In the genomic region with DNA sequence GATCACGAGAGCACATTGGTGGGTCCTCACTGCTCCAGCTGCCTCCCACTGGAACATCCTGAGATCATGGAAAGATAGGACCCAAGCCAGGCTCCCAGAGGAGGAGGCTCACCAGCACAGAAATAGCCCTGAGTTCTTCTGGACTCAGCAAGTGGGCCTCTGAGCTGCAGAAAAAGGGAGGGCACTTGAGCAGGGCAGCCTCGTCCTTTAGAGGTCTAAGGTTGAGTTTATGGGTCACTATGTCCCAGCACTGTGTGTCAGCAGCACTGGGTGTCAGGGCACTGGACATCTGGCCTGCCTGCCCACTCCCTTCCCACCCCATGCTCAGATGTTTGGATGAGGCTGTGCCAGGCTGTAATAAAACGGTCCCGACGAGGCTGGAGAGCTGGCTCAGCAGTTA, we compare ENCODE assay signal across 14 mouse cellular contexts. TPM values are rescaled to one million over a fixed set of nuclear protein-coding genes. Genes with fewer than 3 reads are reported as not detected.
DNase-seq lines count a peak whose midpoint lies in the region; ATAC-seq lines count a peak whose summit lies in the region.
"Had no signal": no experiment of that assay in that cellular context is flagged by ENCODE, and none has a peak within 500 bp of the region (broad histone marks: within the 10 kb centered on the region; RNA-seq: fewer than 3 reads in every experiment).

No protein-coding gene starts in this region.

- no peaks in the 10 kb centered on the region for H3K36me3 ChIP-seq in heart, embryonic 11.5 days (ENCODE audit: control insufficient read depth, insufficient read depth, low read length)
- H3K36me3 ChIP-seq in intestine, embryonic 16.5 days (ENCODE audit: control insufficient read depth, insufficient read depth, low read length): no peaks in the 10 kb centered on the region
- H3K36me3 ChIP-seq in liver, embryonic 11.5 days (ENCODE audit: control insufficient read depth, insufficient read depth, low read length): no peaks in the 10 kb centered on the region
- H3K36me3 ChIP-seq in hindbrain, embryonic 10.5 days: no peaks in the 10 kb centered on the region
- H3K36me3 ChIP-seq: hindbrain, embryonic 15.5 days had no signal

- no peaks in the 10 kb centered on the region for H3K9me3 ChIP-seq in heart, embryonic 11.5 days (replicated peaks; ENCODE audit: control insufficient read depth, low read length)
- H3K9me3 ChIP-seq in intestine, embryonic 16.5 days (ENCODE audit: control insufficient read depth, low read length): no peaks in the 10 kb centered on the region
- no peaks in the 10 kb centered on the region for H3K9me3 ChIP-seq in liver, embryonic 11.5 days (ENCODE audit: control insufficient read depth, low read length)
- no peaks in the 10 kb centered on the region for H3K9me3 ChIP-seq in hindbrain, embryonic 10.5 days
- H3K9me3 ChIP-seq: hindbrain, embryonic 15.5 days had no signal

- H3K27ac ChIP-seq in heart, embryonic 11.5 days (ENCODE audit: low read depth, low read length): no peak overlapping the region
- 0 out of 2 replicates have a peak overlapping the region, but pooled peaks have one; percentile 2 for H3K27ac ChIP-seq in intestine, embryonic 16.5 days (ENCODE audit: low read length)
- H3K27ac ChIP-seq in liver, embryonic 11.5 days (ENCODE audit: low read depth, low read length): no peak overlapping the region
- no peak overlapping the region for H3K27ac ChIP-seq in hindbrain, embryonic 10.5 days
- H3K27ac ChIP-seq: hindbrain, embryonic 15.5 days; macrophage had no signal

- peak; percentile 60 to 69 for DNase-seq in heart, adult 18-20 months
- peak; percentile 38 to 49 for DNase-seq in gastrocnemius, adult 8-10 months (ENCODE audit: low spot score in 2 of 2)
- peak; percentile 61 for DNase-seq in lung, postnatal 10 days
- no peak for DNase-seq in liver, embryonic 11.5 days (ENCODE audit: low spot score)
- no peak for DNase-seq in hindbrain, embryonic 10.5 days (ENCODE audit: low spot score)

- peaks cover 23% of the 10 kb centered on the region; the same call in 1 of the 2 replicates for H3K4me1 ChIP-seq in heart, embryonic 11.5 days (ENCODE audit: control insufficient read depth, insufficient read depth, low read length)
- H3K4me1 ChIP-seq in intestine, embryonic 16.5 days (ENCODE audit: control insufficient read depth, insufficient read depth, low read length): peaks cover 25% of the 10 kb centered on the region
- H3K4me1 ChIP-seq in liver, embryonic 11.5 days (replicated peaks; ENCODE audit: control insufficient read depth, insufficient read depth, low read length): peaks cover 6% of the 10 kb centered on the region
- H3K4me1 ChIP-seq in hindbrain, embryonic 10.5 days (replicated peaks): peaks cover 25% of the 10 kb centered on the region

- WGBS in heart, embryonic 11.5 days (ENCODE audit: insufficient replicate concordance): 46% methylated on average over 5 of the region's 5 CpGs
- WGBS in intestine, embryonic 16.5 days: 52% methylated on average over 5 of the region's 5 CpGs
- 78% methylated on average over 5 of the region's 5 CpGs for WGBS in liver, embryonic 11.5 days
- 64% methylated on average over 5 of the region's 5 CpGs for WGBS in hindbrain, embryonic 10.5 days

- no peak overlapping the region for H3K9ac ChIP-seq in heart, embryonic 11.5 days (ENCODE audit: low read depth, low read length)
- no peak overlapping the region for H3K9ac ChIP-seq in intestine, embryonic 16.5 days (ENCODE audit: low read depth, low read length)
- no peak overlapping the region for H3K9ac ChIP-seq in liver, embryonic 11.5 days (ENCODE audit: low read depth, low read length)
- H3K9ac ChIP-seq: hindbrain, embryonic 15.5 days had no signal

- H3K4me3 ChIP-seq in heart, embryonic 11.5 days (ENCODE audit: low read depth, low read length): no peak overlapping the region
- no peak overlapping the region for H3K4me3 ChIP-seq in intestine, embryonic 16.5 days (ENCODE audit: low read length)
- H3K4me3 ChIP-seq in liver, embryonic 11.5 days (ENCODE audit: low read depth, low read length): no peak overlapping the region
- H3K4me3 ChIP-seq in hindbrain, embryonic 10.5 days: no peak overlapping the region
- H3K4me3 ChIP-seq: erythroblast, embryonic 14.5 days; hindbrain, embryonic 15.5 days; myocyte had no signal

- no peak overlapping the region for H3K4me2 ChIP-seq in heart, embryonic 11.5 days
- no peak overlapping the region for H3K4me2 ChIP-seq in intestine, embryonic 16.5 days (ENCODE audit: low read depth, low read length)
- no peak overlapping the region for H3K4me2 ChIP-seq in liver, embryonic 11.5 days
- H3K4me2 ChIP-seq: hindbrain, embryonic 15.5 days had no signal

- peaks cover 9% of the 10 kb centered on the region for H3K27me3 ChIP-seq in heart, embryonic 11.5 days (ENCODE audit: control insufficient read depth, insufficient read depth, low read length)
- H3K27me3 ChIP-seq in intestine, embryonic 16.5 days (replicated peaks; ENCODE audit: control insufficient read depth, insufficient read depth, low read length): no peaks in the 10 kb centered on the region
- H3K27me3 ChIP-seq in liver, embryonic 11.5 days (replicated peaks; ENCODE audit: control insufficient read depth, insufficient read depth, low read length): no peaks in the 10 kb centered on the region; the same call in 1 of the 2 replicates
- peaks cover 14% of the 10 kb centered on the region for H3K27me3 ChIP-seq in hindbrain, embryonic 10.5 days (ENCODE audit: insufficient read depth, poor library complexity, severe bottlenecking)
- H3K27me3 ChIP-seq: hindbrain, embryonic 15.5 days had no signal

- no peak for ATAC-seq in heart, embryonic 11.5 days (replicated peaks; ENCODE audit: insufficient number of reproducible peaks, low FRiP score, low TSS enrichment)
- ATAC-seq in intestine, embryonic 16.5 days: no peak
- no peak for ATAC-seq in frontal cortex, adult (ENCODE audit: low TSS enrichment)
- no peak for ATAC-seq in liver, embryonic 11.5 days (replicated peaks; ENCODE audit: low FRiP score)

RNA-seq across cellular contexts. Expression of gene Ggt5, which starts 0.8 kb away (rescaled TPM):
- total RNA-seq in heart, adult 18-20 months (2021): 1 to 10 TPM; 4.2 to 4.7 TPM
- polyA plus RNA-seq in heart, embryonic 11.5 days (2014; fragmentation: Nextera tagmentation; extraction: Ambion mirVana): 2.8 and 5.0 TPM in 2 replicates
- total RNA-seq in gastrocnemius, adult 8-10 months (2022): 1 to 10 TPM; 1.2 to 2.5 (median 2.0) TPM
- 8.6 and 8.8 TPM in 2 replicates for polyA plus RNA-seq in intestine, embryonic 16.5 days (2015; fragmentation: Nextera tagmentation; extraction: Ambion mirVana)
- polyA plus RNA-seq in liver, embryonic 11.5 days (2014; fragmentation: Nextera tagmentation; extraction: Ambion mirVana): 0.52 and 1.2 TPM in 2 replicates
- polyA plus RNA-seq in hindbrain, embryonic 10.5 days (2016; fragmentation: Nextera tagmentation; extraction: Ambion mirVana): 0.30 and 0.82 TPM in 2 replicates
- total RNA-seq: MEL had no signal
- polyA plus RNA-seq: erythroblast, embryonic 14.5 days had no signal

RNA-seq across cellular contexts. Expression of gene Ggt1, which starts 26.9 kb away (rescaled TPM):
- under 1 TPM in 1 of 2 experiments, not detected in 1; 0.54 TPM for total RNA-seq in heart, adult 18-20 months (2021)
- 0.42 and 0.44 TPM in 2 replicates for polyA plus RNA-seq in heart, embryonic 11.5 days (2014; fragmentation: Nextera tagmentation; extraction: Ambion mirVana)
- not detected for total RNA-seq in gastrocnemius, adult 8-10 months (2022)
- 115 and 144 TPM in 2 replicates for polyA plus RNA-seq in intestine, embryonic 16.5 days (2015; fragmentation: Nextera tagmentation; extraction: Ambion mirVana)
- 4.2 and 4.9 TPM in 2 replicates for polyA plus RNA-seq in liver, embryonic 11.5 days (2014; fragmentation: Nextera tagmentation; extraction: Ambion mirVana)
- polyA plus RNA-seq in hindbrain, embryonic 10.5 days (2016; fragmentation: Nextera tagmentation; extraction: Ambion mirVana): 3.3 and 3.4 TPM in 2 replicates
- polyA plus RNA-seq: erythroblast, embryonic 14.5 days; macrophage had no signal

RNA-seq across cellular contexts. Expression of gene Lrrc75b, which starts 28.2 kb away (rescaled TPM):
- 1 to 10 TPM in 1 of 2 experiments, under 1 TPM in 1; 0.67 to 1.1 TPM for total RNA-seq in heart, adult 18-20 months (2021)
- polyA plus RNA-seq in heart, embryonic 11.5 days (2014; fragmentation: Nextera tagmentation; extraction: Ambion mirVana): 0.66 and 1.0 TPM in 2 replicates
- under 1 TPM in 1 of 4 experiments, not detected in 3; 0.07 TPM for total RNA-seq in gastrocnemius, adult 8-10 months (2022)
- polyA plus RNA-seq in intestine, embryonic 16.5 days (2015; fragmentation: Nextera tagmentation; extraction: Ambion mirVana): 1.9 and 2.7 TPM in 2 replicates
- polyA plus RNA-seq in liver, embryonic 11.5 days (2014; fragmentation: Nextera tagmentation; extraction: Ambion mirVana): 0.48 and 0.52 TPM in 2 replicates
- polyA plus RNA-seq in hindbrain, embryonic 10.5 days (2016; fragmentation: Nextera tagmentation; extraction: Ambion mirVana): 2.8 and 6.6 TPM in 2 replicates
- total RNA-seq: common myeloid progenitor, adult 5-6 weeks; MEL had no signal
- polyA plus RNA-seq: erythroblast, embryonic 14.5 days; macrophage had no signal

RNA-seq across cellular contexts. Expression of gene Susd2, which starts 55.5 kb away (rescaled TPM):
- 1 to 10 TPM; 1.5 to 1.8 TPM for total RNA-seq in heart, adult 18-20 months (2021)
- polyA plus RNA-seq in heart, embryonic 11.5 days (2014; fragmentation: Nextera tagmentation; extraction: Ambion mirVana): 1.4 and 2.1 TPM in 2 replicates
- total RNA-seq in gastrocnemius, adult 8-10 months (2022): 1 to 10 TPM in 1 of 4 experiments, under 1 TPM in 3; 0.53 to 2.1 (median 0.78) TPM
- 19.1 and 23.3 TPM in 2 replicates for polyA plus RNA-seq in intestine, embryonic 16.5 days (2015; fragmentation: Nextera tagmentation; extraction: Ambion mirVana)
- 0.91 and 1.5 TPM in 2 replicates for polyA plus RNA-seq in liver, embryonic 11.5 days (2014; fragmentation: Nextera tagmentation; extraction: Ambion mirVana)
- polyA plus RNA-seq in hindbrain, embryonic 10.5 days (2016; fragmentation: Nextera tagmentation; extraction: Ambion mirVana): 2.0 and 3.0 TPM in 2 replicates

Comparison
In these comparisons a context has a peak if more than half of its experiments do, and no peak if none do; other contexts are left out.
1. DNase-seq: peak in heart, adult 18-20 months (2 of 2), gastrocnemius, adult 8-10 months (2 of 2) and lung, postnatal 10 days (single experiment); none in liver, embryonic 11.5 days (single experiment) and hindbrain, embryonic 10.5 days (single experiment).
2. RNA of gene Ggt1, which starts 26.9 kb away (polyA plus RNA-seq): 115 to 144 TPM in intestine, embryonic 16.5 days; 4.2 to 4.9 TPM in liver, embryonic 11.5 days, 3.3 to 3.4 TPM in hindbrain, embryonic 10.5 days and 0.42 to 0.44 TPM in heart, embryonic 11.5 days; every median in the first group is over 10 times any median in the second.